Mouse (Mus musculus) v-Abl transformed pro-B cells (cell line): Measurements from ENCODE around the gene Aknad1.

Source experiments
- in situ Hi-C, 2 experiments: fragments of 400-800 bp; cut with MboI; formaldehyde crosslinking; loops; one replicate each; pipeline ENCODE4 v1.15.1; 2025; ENCODE audit not compliant: unreplicated experiment in 2 of 2

Aknad1 gene

GRCm38 (mm10) chr3:108831750-108832149 is 92.3 kb downstream of the Aknad1 start:
- in situ Hi-C loops = no loop called here
